Mouse (Mus musculus) ES-E14 (cell line): Measurements from ENCODE around the gene Krt18. TPM values are rescaled to one million over a fixed set of nuclear protein-coding genes. Genes with fewer than 3 reads are reported as not detected.

Source experiments
- DNase-seq: peaks from one replicate; pipeline ENCODE4 v3.0.0-alpha.2; 2013; ENCODE audit warnings: low read depth, low spot score
- H3K27ac ChIP-seq: 2 replicates; pipeline ENCODE4 v1.5.1; 2012; ENCODE audit warnings: low read depth, mild to moderate bottlenecking, low read length, moderate library complexity, mixed read lengths; ENCODE audit not compliant: poor library complexity, insufficient read depth, severe bottlenecking
- H3K36me3 ChIP-seq: 2 replicates; pipeline ENCODE4 v1.6.1; 2012; ENCODE audit warnings: mild to moderate bottlenecking, low read length, moderate library complexity, mixed read lengths; ENCODE audit not compliant: control insufficient read depth, poor library complexity, insufficient read depth, severe bottlenecking
- H3K4me1 ChIP-seq, 2 experiments: fragments of 150-350 bp in 1 of 2; sonication (generic) in 1 of 2; 2 replicates each; pipeline ENCODE4 v1.6.1; 2012; ENCODE audit warnings: low read length in 2 of 2, mild to moderate bottlenecking in 1 of 2, mixed read lengths in 1 of 2; ENCODE audit not compliant: control insufficient read depth in 2 of 2, insufficient read depth in 2 of 2, poor library complexity in 1 of 2
- H3K4me3 ChIP-seq, 2 experiments: fragments of 150-350 bp in 1 of 2; sonication (generic) in 1 of 2; 2 replicates each; pipeline ENCODE4 v1.5.1; 2012; ENCODE audit warnings: low read length in 2 of 2, low read depth in 1 of 2, mild to moderate bottlenecking in 1 of 2, mixed read lengths in 1 of 2; ENCODE audit not compliant: insufficient read depth in 1 of 2, poor library complexity in 1 of 2, severe bottlenecking in 1 of 2
- H3K9ac ChIP-seq: 2 replicates; pipeline ENCODE4 v1.6.1; 2012; ENCODE audit warnings: low read depth, mild to moderate bottlenecking, low read length, mixed read lengths; ENCODE audit not compliant: poor library complexity, insufficient read depth, severe bottlenecking
- H3K9me3 ChIP-seq: fragments of 150-350 bp; sonication (generic); 2 replicates; pipeline ENCODE4 v1.6.1; 2012; ENCODE audit warnings: low read depth, mild to moderate bottlenecking, low read length; ENCODE audit not compliant: control insufficient read depth, insufficient read depth
- CHD2 ChIP-seq: IDR thresholded peaks from 2 replicates; pipeline ENCODE4 v1.6.1; 2014; ENCODE audit warnings: mild to moderate bottlenecking, low read depth, low read length, inconsistent platforms
- HCFC1 ChIP-seq: IDR thresholded peaks from 2 replicates; pipeline ENCODE4 v1.6.1; 2012; ENCODE audit warnings: low read length, inconsistent platforms, borderline replicate concordance; ENCODE audit not compliant: insufficient read depth
- MAFK ChIP-seq: IDR thresholded peaks from 2 replicates; pipeline ENCODE4 v1.6.1; 2014; ENCODE audit warnings: mild to moderate bottlenecking, low read depth, low read length, inconsistent platforms; ENCODE audit not compliant: insufficient read depth
- ZC3H11A ChIP-seq: IDR thresholded peaks from 2 replicates; pipeline ENCODE4 v1.6.1; 2012; ENCODE audit warnings: low read depth, mild to moderate bottlenecking, inconsistent platforms, low read length, borderline replicate concordance
- ZNF384 ChIP-seq: IDR thresholded peaks from 2 replicates; pipeline ENCODE4 v1.6.1; 2012; ENCODE audit warnings: low read depth, low read length, inconsistent platforms
- in situ Hi-C, 2 experiments: fragments of 600-800 bp; cut with MboI; formaldehyde crosslinking; loops; one replicate each; pipeline ENCODE4 v1.15.1; 2025; ENCODE audit warnings: low sequenced_read_pairs in 2 of 2, inconsistent platforms in 1 of 2; ENCODE audit not compliant: unreplicated experiment in 2 of 2
- total RNA-seq: library from RNA; depleted of rRNA; stranded (reverse); fragments of 300-350 nt; gene quantifications from 2 replicates; pipeline ENCODE4 v1.2.3, GENCODE M21; 2012

The Krt18 gene
- total RNA-seq, 1 experiment, result 382 TPM

GRCm38 (mm10) chr15:102002646-102003488 is 25.1 kb upstream of the Krt18 start:
- in situ Hi-C loops, result loop anchor here in 1 of 2 experiments (25.0 kb wide), 1 partner anchor 934 kb away; the partner anchor contains the start of gene Hoxc12
- TF ChIP-seq MAFK (peak; percentile 87), ZC3H11A (0 out of 2 replicates have a peak, but pooled peaks have one; percentile 8), ZNF384 (no peak), CHD2 (no peak)
- H3K27ac ChIP-seq, result no peak overlapping the region
- peak overlapping the region; percentile 44 for H3K4me3 ChIP-seq
- H3K9ac ChIP-seq, result peak overlapping the region; percentile 37; the same call in 1 of the 2 replicates
- no peaks in the 10 kb centered on the region for H3K9me3 ChIP-seq
- H3K36me3 ChIP-seq, result no peaks in the 10 kb centered on the region; the same call in 1 of the 2 replicates
- peaks cover 0 to 32% of the 10 kb centered on the region in 2 experiments; a peak in 1 of 4 replicates for H3K4me1 ChIP-seq
- no peak for DNase-seq

- H3K9me3 ChIP-seq, result no peaks in the 10 kb centered on the region
- TF ChIP-seq HCFC1, result no peak
- no peak for TF ChIP-seq ZNF384
- TF ChIP-seq MAFK, result no peak
- TF ChIP-seq ZC3H11A, result no peak
- TF ChIP-seq CHD2, result no peak
- H3K9ac ChIP-seq, result no peak overlapping the region
- H3K27ac ChIP-seq, result no peak overlapping the region
- in situ Hi-C loops, result loop anchor here in 1 of 2 experiments (25.0 kb wide), 1 partner anchor 934 kb away; the partner anchor contains the start of gene Hoxc12
- H3K4me3 ChIP-seq, result peak overlapping the region; percentile 44; a peak in 3 of 4 replicates
- peaks cover 0 to 32% of the 10 kb centered on the region in 2 experiments; a peak in 1 of 4 replicates for H3K4me1 ChIP-seq
- DNase-seq, result no peak
- no peaks in the 10 kb centered on the region for H3K36me3 ChIP-seq
Measured at GRCm38 (mm10) chr15:102003516-102003915, 24.5 kb upstream of the Krt18 start.

- no peaks in the 10 kb centered on the region for H3K9me3 ChIP-seq
- in situ Hi-C loops, result loop anchor here in 1 of 2 experiments (25.0 kb wide), 1 partner anchor 933 kb away; the partner anchor contains the start of gene Hoxc12
- no peak within 1 kb of the TSS for H3K27ac ChIP-seq
- no peak within 1 kb of the TSS; the same call in 1 of the 2 replicates for H3K9ac ChIP-seq
- H3K36me3 ChIP-seq, result no peaks in the 10 kb centered on the region
- no peak for TF ChIP-seq CHD2
- no peak for TF ChIP-seq ZC3H11A
- TF ChIP-seq HCFC1, result no peak
- no peak for TF ChIP-seq MAFK
- TF ChIP-seq ZNF384, result no peak
- peak within 1 kb of the TSS; percentile 44; a peak in 3 of 4 replicates for H3K4me3 ChIP-seq
- peaks cover 0 to 32% of the 10 kb centered on the region in 2 experiments; a peak in 1 of 4 replicates for H3K4me1 ChIP-seq
- no peak for DNase-seq
Measured at GRCm38 (mm10) chr15:102004189-102004588, 23.8 kb upstream of the Krt18 start, which contains the start of gene Krt8. Gene Krt8 (minus strand): TSS chr15:102004482.

- DNase-seq, result no peak
- in situ Hi-C loops, result loop anchor here in 1 of 2 experiments (25.0 kb wide), 1 partner anchor 932 kb away; the partner anchor contains the start of gene Hoxc12
- Histone ChIP-seq H3K9me3 (no peaks in the 10 kb centered on the region), H3K36me3 (no peaks in the 10 kb centered on the region), H3K4me3 (no peak overlapping the region), H3K27ac (no peak overlapping the region), H3K9ac (no peak overlapping the region), H3K4me1 (peaks cover 0 to 33% of the 10 kb centered on the region in 2 experiments; a peak in 2 of 4 replicates)
- no peak for TF ChIP-seq MAFK
- TF ChIP-seq CHD2, result no peak
- TF ChIP-seq ZNF384, result no peak
- TF ChIP-seq HCFC1, result no peak
- no peak for TF ChIP-seq ZC3H11A
Measured at GRCm38 (mm10) chr15:102005290-102005689, 22.7 kb upstream of the Krt18 start.
